In genomic region chr9:66049931-66050601, GRCm38 (mm10) we compare ENCODE assay signal across 21 mouse cellular contexts. TPM values are rescaled to one million over a fixed set of nuclear protein-coding genes. Genes with fewer than 3 reads are reported as not detected.
DNase-seq lines count a peak whose midpoint lies in the region; ATAC-seq and TF ChIP-seq lines count a peak whose summit lies in the region.
"Had no signal": no experiment of that assay in that cellular context is flagged by ENCODE, and none has a peak within 500 bp of the region (broad histone marks: within the 10 kb centered on the region; RNA-seq: fewer than 3 reads in every experiment).

No protein-coding gene starts in this region.

- H3K36me3 ChIP-seq in intestine, postnatal 0 days (ENCODE audit: control insufficient read depth, insufficient read depth): no peaks in the 10 kb centered on the region
- no peaks in the 10 kb centered on the region for H3K36me3 ChIP-seq in intestine, embryonic 16.5 days (ENCODE audit: control insufficient read depth, insufficient read depth, low read length)
- H3K36me3 ChIP-seq in liver, embryonic 14.5 days (replicated peaks; ENCODE audit: control insufficient read depth, insufficient read depth, low read depth): no peaks in the 10 kb centered on the region
- no peaks in the 10 kb centered on the region for H3K36me3 ChIP-seq in liver, embryonic 11.5 days (ENCODE audit: control insufficient read depth, insufficient read depth, low read length)
- peaks cover 0 to 16% of the 10 kb centered on the region in 2 experiments; a peak in 2 of 4 replicates for H3K36me3 ChIP-seq in MEL (ENCODE audit: control insufficient read depth in 1 of 2, insufficient read depth in 2 of 2, low read length in 2 of 2)
- H3K36me3 ChIP-seq: forebrain, embryonic 12.5 days; liver, embryonic 15.5 days; midbrain, embryonic 15.5 days had no signal

- intact Hi-C loops in gastrocnemius, adult 2 months (cut with DNase I): no loop called here

- no peak for DNase-seq in gastrocnemius, adult 2 months
- DNase-seq in gastrocnemius, adult 8-10 months (ENCODE audit: low spot score in 2 of 2): no peak
- DNase-seq in liver, embryonic 14.5 days (ENCODE audit: low read depth in 3 of 3, low spot score in 3 of 3): no peak
- no peak for DNase-seq in liver, embryonic 11.5 days (ENCODE audit: low spot score)
- DNase-seq in MEL (ENCODE audit: low read depth, low spot score): peak; percentile 28
- no peak for DNase-seq in cerebellum, postnatal 4 days (ENCODE audit: low spot score in 2 of 2)
- DNase-seq: cerebellum, adult 9-10 months; gastrocnemius, postnatal 10 days; heart, postnatal 4 days; kidney, adult 8-10 months; right cerebral cortex, postnatal 25 days; thymus, adult 18-20 months had no signal

- no peaks in the 10 kb centered on the region for H3K27me3 ChIP-seq in intestine, postnatal 0 days (replicated peaks; ENCODE audit: control insufficient read depth, insufficient read depth, low read length)
- no peaks in the 10 kb centered on the region for H3K27me3 ChIP-seq in intestine, embryonic 16.5 days (replicated peaks; ENCODE audit: control insufficient read depth, insufficient read depth, low read length)
- no peaks in the 10 kb centered on the region for H3K27me3 ChIP-seq in liver, embryonic 14.5 days (ENCODE audit: control insufficient read depth, insufficient read depth, low read length)
- H3K27me3 ChIP-seq in liver, embryonic 11.5 days (replicated peaks; ENCODE audit: control insufficient read depth, insufficient read depth, low read length): no peaks in the 10 kb centered on the region
- H3K27me3 ChIP-seq in MEL (ENCODE audit: control insufficient read depth in 1 of 2, insufficient read depth in 2 of 2, low read length in 2 of 2): no peaks in the 10 kb centered on the region
- H3K27me3 ChIP-seq: forebrain, embryonic 12.5 days; limb, embryonic 13.5 days; liver, embryonic 15.5 days; megakaryocyte, embryonic 14.5 days; midbrain, embryonic 15.5 days had no signal

- ATAC-seq in intestine, postnatal 0 days: no peak
- ATAC-seq in intestine, embryonic 16.5 days: no peak
- ATAC-seq in liver, embryonic 14.5 days (ENCODE audit: insufficient read depth): no peak
- no peak for ATAC-seq in liver, embryonic 11.5 days (replicated peaks; ENCODE audit: low FRiP score)
- ATAC-seq: CD4-positive, CD25-positive, alpha-beta regulatory T cell, adult 4 months; hindbrain, embryonic 16.5 days; midbrain, embryonic 15.5 days had no signal

- TF ChIP-seq EP300 in liver, embryonic 14.5 days (IDR thresholded peaks at IDR 0.05; ENCODE audit: low read depth): no peak
- no peak for TF ChIP-seq EP300 in MEL (IDR thresholded peaks at IDR 0.05; ENCODE audit: low read depth in 1 of 2, low read length in 2 of 2)

- H3K4me3 ChIP-seq in gastrocnemius, adult 2 months: no peak overlapping the region
- H3K4me3 ChIP-seq in intestine, postnatal 0 days (ENCODE audit: low read depth, low read length): no peak overlapping the region
- H3K4me3 ChIP-seq in intestine, embryonic 16.5 days (ENCODE audit: low read length): no peak overlapping the region
- no peak overlapping the region for H3K4me3 ChIP-seq in liver, embryonic 14.5 days (ENCODE audit: insufficient read depth in 1 of 2, low read depth in 2 of 2, low read length in 2 of 2)
- H3K4me3 ChIP-seq in liver, embryonic 11.5 days (ENCODE audit: low read depth, low read length): no peak overlapping the region
- no peak overlapping the region for H3K4me3 ChIP-seq in MEL (ENCODE audit: control insufficient read depth in 1 of 2, insufficient read depth in 1 of 2, low read depth in 2 of 2, low read length in 2 of 2)
- H3K4me3 ChIP-seq: forebrain, embryonic 12.5 days; limb, embryonic 13.5 days; liver, embryonic 15.5 days; megakaryocyte, embryonic 14.5 days; midbrain, embryonic 15.5 days had no signal

- TF ChIP-seq CTCF in gastrocnemius, adult 2 months (IDR thresholded peaks at IDR 0.05): peak; percentile 29; the same call in 1 of the 2 replicates
- TF ChIP-seq CTCF in intestine, postnatal 0 days (IDR thresholded peaks at IDR 0.05; ENCODE audit: low read depth): 0 out of 2 replicates have a peak, but pooled peaks have one; percentile 28
- peak; percentile 19; the same call in 1 of the 2 replicates for TF ChIP-seq CTCF in liver, embryonic 14.5 days (IDR thresholded peaks at IDR 0.05; ENCODE audit: low read depth)
- TF ChIP-seq CTCF in MEL (IDR thresholded peaks at IDR 0.05 in 2 of 3, conservative IDR thresholded peaks at IDR 0.05 in 1 of 3; ENCODE audit: control insufficient read depth in 1 of 3, insufficient read depth in 1 of 3, low read depth in 2 of 3, low read length in 3 of 3, poor library complexity in 1 of 3, severe bottlenecking in 1 of 3): peak in 2 of 3 experiments; percentile 13 to 39; a peak in 2 of 6 replicates

- no peak overlapping the region for H3K9ac ChIP-seq in intestine, postnatal 0 days (ENCODE audit: low read depth, low read length)
- H3K9ac ChIP-seq in intestine, embryonic 16.5 days (ENCODE audit: low read depth, low read length): no peak overlapping the region
- H3K9ac ChIP-seq in liver, embryonic 14.5 days (replicated peaks): no peak overlapping the region
- H3K9ac ChIP-seq in liver, embryonic 11.5 days (ENCODE audit: low read depth, low read length): no peak overlapping the region
- H3K9ac ChIP-seq in MEL (ENCODE audit: control insufficient read depth, low read depth, low read length, poor library complexity, severe bottlenecking): no peak overlapping the region
- H3K9ac ChIP-seq: forebrain, embryonic 12.5 days; limb, embryonic 13.5 days; liver, embryonic 15.5 days; midbrain, embryonic 15.5 days had no signal

- no peaks in the 10 kb centered on the region for H3K9me3 ChIP-seq in intestine, postnatal 0 days (ENCODE audit: control insufficient read depth)
- H3K9me3 ChIP-seq in intestine, embryonic 16.5 days (ENCODE audit: control insufficient read depth, low read length): no peaks in the 10 kb centered on the region
- peaks cover 2% of the 10 kb centered on the region for H3K9me3 ChIP-seq in liver, embryonic 14.5 days (ENCODE audit: control insufficient read depth, low read length)
- 0 out of 2 replicates have a peak, but pooled peaks cover 2% of the 10 kb centered on the region for H3K9me3 ChIP-seq in liver, embryonic 11.5 days (ENCODE audit: control insufficient read depth, low read length)
- no peaks in the 10 kb centered on the region for H3K9me3 ChIP-seq in MEL (replicated peaks; ENCODE audit: insufficient read depth, low read length)
- H3K9me3 ChIP-seq: forebrain, embryonic 12.5 days; limb, embryonic 13.5 days; midbrain, embryonic 15.5 days had no signal

- H3K27ac ChIP-seq in gastrocnemius, adult 2 months: peak overlapping the region; percentile 60
- H3K27ac ChIP-seq in intestine, postnatal 0 days (ENCODE audit: low read depth, low read length): no peak overlapping the region
- no peak overlapping the region for H3K27ac ChIP-seq in intestine, embryonic 16.5 days (ENCODE audit: low read length)
- H3K27ac ChIP-seq in liver, embryonic 14.5 days: no peak overlapping the region
- no peak overlapping the region for H3K27ac ChIP-seq in liver, embryonic 11.5 days (ENCODE audit: low read depth, low read length)
- no peak overlapping the region for H3K27ac ChIP-seq in MEL (ENCODE audit: control insufficient read depth, low read depth, low read length)
- H3K27ac ChIP-seq: forebrain, embryonic 12.5 days; limb, embryonic 13.5 days; liver, embryonic 15.5 days; midbrain, embryonic 15.5 days had no signal

- no peaks in the 10 kb centered on the region for H3K4me1 ChIP-seq in intestine, postnatal 0 days (replicated peaks; ENCODE audit: control insufficient read depth, insufficient read depth, low read length)
- H3K4me1 ChIP-seq in intestine, embryonic 16.5 days (ENCODE audit: control insufficient read depth, insufficient read depth, low read length): no peaks in the 10 kb centered on the region
- no peaks in the 10 kb centered on the region for H3K4me1 ChIP-seq in liver, embryonic 14.5 days (replicated peaks; ENCODE audit: control insufficient read depth in 2 of 2, insufficient read depth in 2 of 2, low read length in 1 of 2)
- H3K4me1 ChIP-seq in liver, embryonic 11.5 days (replicated peaks; ENCODE audit: control insufficient read depth, insufficient read depth, low read length): no peaks in the 10 kb centered on the region
- H3K4me1 ChIP-seq in MEL (ENCODE audit: control insufficient read depth in 1 of 2, insufficient read depth in 2 of 2, low read length in 2 of 2): peaks cover 4 to 14% of the 10 kb centered on the region in 2 experiments
- H3K4me1 ChIP-seq: forebrain, embryonic 12.5 days; limb, embryonic 13.5 days; liver, embryonic 15.5 days; midbrain, embryonic 15.5 days had no signal

- no peak overlapping the region for H3K4me2 ChIP-seq in intestine, postnatal 0 days (replicated peaks; ENCODE audit: low read depth)
- no peak overlapping the region for H3K4me2 ChIP-seq in intestine, embryonic 16.5 days (ENCODE audit: low read depth, low read length)
- no peak overlapping the region for H3K4me2 ChIP-seq in liver, embryonic 14.5 days (ENCODE audit: low read depth)
- no peak overlapping the region for H3K4me2 ChIP-seq in liver, embryonic 11.5 days
- H3K4me2 ChIP-seq: forebrain, embryonic 12.5 days; limb, embryonic 13.5 days; liver, embryonic 15.5 days; midbrain, embryonic 15.5 days had no signal

- WGBS in intestine, postnatal 0 days: 76% methylated on average over 6 of the region's 6 CpGs
- WGBS in intestine, embryonic 16.5 days: 76% methylated on average over 6 of the region's 6 CpGs
- WGBS in liver, embryonic 14.5 days (ENCODE audit: insufficient replicate concordance): 66% methylated on average over 6 of the region's 6 CpGs
- WGBS in liver, embryonic 11.5 days: 80% methylated on average over 6 of the region's 6 CpGs

- no peak for TF ChIP-seq POLR2A in MEL (IDR thresholded peaks at IDR 0.05; ENCODE audit: control insufficient read depth in 1 of 2, insufficient read depth in 1 of 2, low read depth in 1 of 2, low read length in 2 of 2, poor library complexity in 1 of 2)

- peak; percentile 22 for TF ChIP-seq RAD21 in MEL (IDR thresholded peaks at IDR 0.05; ENCODE audit: low read depth, low read length)

- H3K79me2 ChIP-seq in MEL (ENCODE audit: control insufficient read depth, insufficient read depth, low read length, poor library complexity): no peaks in the 10 kb centered on the region

RNA-seq across cellular contexts. Expression of gene Ppib, which starts 10.0 kb away (rescaled TPM):
- total RNA-seq in gastrocnemius, adult 2 months (2021): 10 to 100 TPM; 32.6 to 48.8 TPM
- 10 to 100 TPM; 26.9 to 38.5 (median 32.7) TPM for total RNA-seq in gastrocnemius, adult 8-10 months (2022)
- polyA plus RNA-seq in intestine, postnatal 0 days (2015; fragmentation: Nextera tagmentation; extraction: Ambion mirVana): 440 and 508 TPM in 2 replicates
- 645 and 681 TPM in 2 replicates for polyA plus RNA-seq in intestine, embryonic 16.5 days (2015; fragmentation: Nextera tagmentation; extraction: Ambion mirVana)
- 190 and 276 TPM in 2 replicates for polyA plus RNA-seq in liver, embryonic 14.5 days (2012; rRNA removed)
- 422 and 434 TPM in 2 replicates for polyA plus RNA-seq in liver, embryonic 14.5 days (2014; fragmentation: Nextera tagmentation; extraction: Ambion mirVana)
- 569 TPM in 2 replicates for polyA plus RNA-seq in liver, embryonic 11.5 days (2014; fragmentation: Nextera tagmentation; extraction: Ambion mirVana)
- 413 and 419 TPM in 2 replicates for total RNA-seq in MEL (2012; rRNA removed)
- polyA plus RNA-seq in MEL (2012; ENCODE audit: insufficient read depth in 1 of 2, insufficient read length in 2 of 2, low read depth in 1 of 2, low replicate concordance in 2 of 2, missing spikeins in 1 of 2): 100 to 1,000 TPM in 1 of 2 experiments, not detected in 1; 291 TPM

RNA-seq across cellular contexts. Expression of gene Snx22, which starts 19.5 kb away (rescaled TPM):
- under 1 TPM in 1 of 2 experiments, not detected in 1; 0.28 TPM for total RNA-seq in gastrocnemius, adult 2 months (2021)
- total RNA-seq in gastrocnemius, adult 8-10 months (2022): under 1 TPM in 3 of 4 experiments, not detected in 1; 0.12 to 0.29 (median 0.18) TPM
- 0.98 and 1.4 TPM in 2 replicates for polyA plus RNA-seq in intestine, postnatal 0 days (2015; fragmentation: Nextera tagmentation; extraction: Ambion mirVana)
- 1.2 and 1.9 TPM in 2 replicates for polyA plus RNA-seq in intestine, embryonic 16.5 days (2015; fragmentation: Nextera tagmentation; extraction: Ambion mirVana)
- 26.7 and 32.8 TPM in 2 replicates for polyA plus RNA-seq in liver, embryonic 14.5 days (2012; rRNA removed)
- 25.4 and 26.5 TPM in 2 replicates for polyA plus RNA-seq in liver, embryonic 14.5 days (2014; fragmentation: Nextera tagmentation; extraction: Ambion mirVana)
- polyA plus RNA-seq in liver, embryonic 11.5 days (2014; fragmentation: Nextera tagmentation; extraction: Ambion mirVana): 6.5 and 7.0 TPM in 2 replicates
- total RNA-seq in MEL (2012; rRNA removed): 7.1 and 10.1 TPM in 2 replicates
- polyA plus RNA-seq in MEL (2012; ENCODE audit: insufficient read depth in 1 of 2, insufficient read length in 2 of 2, low read depth in 1 of 2, low replicate concordance in 2 of 2, missing spikeins in 1 of 2): under 1 TPM in 1 of 2 experiments, not detected in 1; 0.43 TPM
